24 mouse cellular contexts compared by ENCODE assay signal in genomic region chr4:150815144-150815543, GRCm38 (mm10). TPM values are rescaled to one million over a fixed set of nuclear protein-coding genes. Genes with fewer than 3 reads are reported as not detected.
DNase-seq lines count a peak whose midpoint lies in the region; ATAC-seq and TF ChIP-seq lines count a peak whose summit lies in the region.
"Had no signal": no experiment of that assay in that cellular context is flagged by ENCODE, and none has a peak within 500 bp of the region (broad histone marks: within the 10 kb centered on the region; RNA-seq: fewer than 3 reads in every experiment).

No protein-coding gene starts in this region.

- H3K4me2 ChIP-seq in kidney, embryonic 15.5 days, result no peak overlapping the region
- no peak overlapping the region; the same call in 1 of the 2 replicates for H3K4me2 ChIP-seq in intestine, embryonic 15.5 days (replicated peaks)
- H3K4me2 ChIP-seq in stomach, postnatal 0 days (replicated peaks; ENCODE audit: low read depth), result no peak overlapping the region
- H3K4me2 ChIP-seq: forebrain, embryonic 13.5 days; heart, embryonic 13.5 days; hindbrain, embryonic 12.5 days had no signal

- H3K27ac ChIP-seq in kidney, embryonic 15.5 days, result peak overlapping the region; percentile 49; the same call in 1 of the 2 replicates
- peak overlapping the region; percentile 64 for H3K27ac ChIP-seq in intestine, embryonic 15.5 days
- H3K27ac ChIP-seq in limb, embryonic 10.5 days, result 0 out of 2 replicates have a peak overlapping the region, but pooled peaks have one; percentile 23
- H3K27ac ChIP-seq in stomach, postnatal 0 days (replicated peaks), result 0 out of 2 replicates have a peak overlapping the region, but pooled peaks have one; percentile 18
- H3K27ac ChIP-seq: embryonic facial prominence, embryonic 10.5 days; forebrain, embryonic 13.5 days; heart, adult 2 months; heart, embryonic 13.5 days; hindbrain, embryonic 12.5 days had no signal

- H3K4me3 ChIP-seq in kidney, embryonic 15.5 days (replicated peaks), result no peak overlapping the region
- H3K4me3 ChIP-seq in intestine, embryonic 15.5 days (replicated peaks), result no peak overlapping the region
- no peak overlapping the region for H3K4me3 ChIP-seq in limb, embryonic 10.5 days
- no peak overlapping the region for H3K4me3 ChIP-seq in stomach, postnatal 0 days (ENCODE audit: low read depth, low read length)
- H3K4me3 ChIP-seq: embryonic facial prominence, embryonic 10.5 days; forebrain, embryonic 13.5 days; heart, adult 2 months; heart, embryonic 13.5 days; hindbrain, embryonic 12.5 days had no signal

- no peaks in the 10 kb centered on the region for H3K36me3 ChIP-seq in kidney, embryonic 15.5 days
- H3K36me3 ChIP-seq in intestine, embryonic 15.5 days, result no peaks in the 10 kb centered on the region
- no peaks in the 10 kb centered on the region for H3K36me3 ChIP-seq in limb, embryonic 10.5 days
- H3K36me3 ChIP-seq in stomach, postnatal 0 days (ENCODE audit: control insufficient read depth, insufficient read depth, low read length), result no peaks in the 10 kb centered on the region
- H3K36me3 ChIP-seq: embryonic facial prominence, embryonic 10.5 days; heart, embryonic 13.5 days; hindbrain, embryonic 12.5 days had no signal

- intact Hi-C loops in left cerebral cortex, postnatal 36 days (cut with DNase I), result no loop called here

- no peak overlapping the region for H3K9ac ChIP-seq in kidney, embryonic 15.5 days
- no peak overlapping the region for H3K9ac ChIP-seq in intestine, embryonic 15.5 days
- H3K9ac ChIP-seq in stomach, postnatal 0 days (ENCODE audit: low read length), result no peak overlapping the region
- H3K9ac ChIP-seq: forebrain, embryonic 13.5 days; forebrain, postnatal 0 days; heart, embryonic 13.5 days; hindbrain, embryonic 12.5 days had no signal

- DNase-seq in kidney, postnatal 4 days, result no peak
- no peak for DNase-seq in limb, embryonic 10.5 days (ENCODE audit: low spot score)
- no peak for DNase-seq in stomach, postnatal 0 days (ENCODE audit: low spot score)
- no peak for DNase-seq in left cerebral cortex, postnatal 36 days (ENCODE audit: low spot score in 2 of 2)
- DNase-seq in ovary, postnatal 10 days (ENCODE audit: low spot score), result no peak
- DNase-seq: adrenal gland, adult 2 months; adrenal gland, postnatal 25 days; cerebellum, adult 2 months; cerebellum, postnatal 10 days; forebrain, postnatal 0 days; gastrocnemius, postnatal 10 days; heart, adult 2 months; heart, postnatal 10 days; heart, postnatal 4 days had no signal

- H3K9me3 ChIP-seq in kidney, embryonic 15.5 days (replicated peaks), result no peaks in the 10 kb centered on the region
- no peaks in the 10 kb centered on the region for H3K9me3 ChIP-seq in intestine, embryonic 15.5 days
- H3K9me3 ChIP-seq in limb, embryonic 10.5 days (replicated peaks), result no peaks in the 10 kb centered on the region
- H3K9me3 ChIP-seq in stomach, postnatal 0 days (ENCODE audit: control insufficient read depth, low read length), result no peaks in the 10 kb centered on the region
- H3K9me3 ChIP-seq: embryonic facial prominence, embryonic 10.5 days; forebrain, embryonic 13.5 days; heart, embryonic 13.5 days; hindbrain, embryonic 12.5 days had no signal

- TF ChIP-seq EP300 in stomach, postnatal 0 days (optimal IDR thresholded peaks at IDR 0.05), result no peak

- ATAC-seq in kidney, embryonic 15.5 days (replicated peaks; ENCODE audit: low FRiP score), result no peak
- peak; percentile 75 for ATAC-seq in intestine, embryonic 15.5 days
- ATAC-seq in stomach, postnatal 0 days (ENCODE audit: low FRiP score, low TSS enrichment), result peak; percentile 55
- ATAC-seq: activated CD4-positive, CD25-positive, alpha-beta regulatory T cell, adult 4 months; forebrain, embryonic 13.5 days; forebrain, postnatal 0 days; hindbrain, embryonic 16.5 days; Patski had no signal

- H3K27me3 ChIP-seq in kidney, embryonic 15.5 days, result no peaks in the 10 kb centered on the region
- H3K27me3 ChIP-seq in intestine, embryonic 15.5 days (replicated peaks), result no peaks in the 10 kb centered on the region
- 0 out of 2 replicates have a peak, but pooled peaks cover 4% of the 10 kb centered on the region for H3K27me3 ChIP-seq in limb, embryonic 10.5 days (ENCODE audit: low read depth, poor library complexity, severe bottlenecking)
- H3K27me3 ChIP-seq in stomach, postnatal 0 days (ENCODE audit: control insufficient read depth, insufficient read depth, low read length), result no peaks in the 10 kb centered on the region
- H3K27me3 ChIP-seq: CH12.LX; forebrain, embryonic 13.5 days; hindbrain, embryonic 12.5 days; Patski had no signal

- TF ChIP-seq CTCF in stomach, postnatal 0 days (IDR thresholded peaks at IDR 0.05; ENCODE audit: low read depth), result no peak

- 36% methylated on average over 4 of the region's 4 CpGs for WGBS in kidney, embryonic 15.5 days
- 40% methylated on average over 4 of the region's 4 CpGs for WGBS in intestine, embryonic 15.5 days
- WGBS in limb, embryonic 10.5 days, result 88% methylated on average over 4 of the region's 4 CpGs
- WGBS in stomach, postnatal 0 days, result 32% methylated on average over 4 of the region's 4 CpGs

- H3K4me1 ChIP-seq in kidney, embryonic 15.5 days, result peaks cover 49% of the 10 kb centered on the region
- peaks cover 32% of the 10 kb centered on the region for H3K4me1 ChIP-seq in intestine, embryonic 15.5 days (replicated peaks)
- peaks cover 20% of the 10 kb centered on the region for H3K4me1 ChIP-seq in limb, embryonic 10.5 days
- peaks cover 7% of the 10 kb centered on the region; the same call in 1 of the 2 replicates for H3K4me1 ChIP-seq in stomach, postnatal 0 days (replicated peaks; ENCODE audit: control insufficient read depth, insufficient read depth)
- H3K4me1 ChIP-seq: forebrain, embryonic 13.5 days had no signal

RNA-seq across cellular contexts. Expression of gene Errfi1, which starts 38.6 kb away (rescaled TPM):
- polyA plus RNA-seq in kidney, embryonic 15.5 days (2015; fragmentation: Nextera tagmentation; extraction: Ambion mirVana), result 29.3 and 34.2 TPM in 2 replicates
- 27.8 and 28.1 TPM in 2 replicates for polyA plus RNA-seq in intestine, embryonic 15.5 days (2015; fragmentation: Nextera tagmentation; extraction: Ambion mirVana)
- polyA plus RNA-seq in limb, embryonic 10.5 days (2016; fragmentation: Nextera tagmentation; extraction: Ambion mirVana), result 25.2 and 25.9 TPM in 2 replicates
- polyA plus RNA-seq in stomach, postnatal 0 days (2015; fragmentation: Nextera tagmentation; extraction: Ambion mirVana), result 30.6 and 32.1 TPM in 2 replicates
- total RNA-seq in left cerebral cortex, postnatal 36 days (2021), result 10 to 100 TPM; 27.4 TPM
